Mouse (Mus musculus) B cell, adult 67 days (primary cell): ENCODE results near the gene Coil. TPM values are rescaled to one million over a fixed set of nuclear protein-coding genes. Genes with fewer than 3 reads are reported as not detected.

ENCODE experiments used
- total RNA-seq, 2 experiments: library from RNA; stranded (reverse); gene quantifications; 4 replicates each; pipeline ENCODE4 v1.2.4; 2023

Gene Coil
- total RNA-seq, result 10 to 100 TPM; 13.4 to 15.0 TPM

GRCm38 (mm10) chr11:88970202-88970732 lies at the start of gene Coil:
Gene Coil, plus strand, starts transcription at chr11:88970252.

GRCm38 (mm10) chr11:88955217-88955969 lies 14.7 kb upstream of the Coil start, which contains the start of gene Scpep1:
Gene Scpep1, minus strand, starts transcription at chr11:88955465.

DNA sequence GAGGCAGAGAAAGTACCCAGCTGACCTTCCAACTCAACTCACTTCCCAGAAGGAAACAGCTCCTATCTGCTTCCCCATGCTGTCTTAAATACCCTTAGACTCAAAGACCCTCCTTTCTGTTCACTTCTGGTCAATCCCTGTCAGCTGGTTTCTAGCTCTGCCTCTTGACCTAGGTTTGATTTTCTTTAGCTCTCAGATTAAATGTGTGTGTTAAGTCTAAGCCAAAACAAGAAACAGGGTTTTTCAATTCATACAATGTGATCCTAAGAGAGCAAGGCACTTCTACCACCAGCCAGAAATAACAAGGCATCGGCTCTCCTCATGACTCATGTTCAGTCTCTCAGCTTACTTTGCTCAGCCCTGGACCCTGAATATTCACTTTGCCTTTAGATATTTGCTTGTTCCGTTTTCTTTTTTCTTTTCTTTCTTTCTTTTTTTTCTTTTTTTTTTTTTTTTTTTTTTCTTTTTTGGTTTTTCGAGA lies 3.1 kb upstream of the Coil start, which contains the start of gene Elobl:
Gene Elobl (minus strand): TSS at position 51 of the 481 bp plus-strand sequence.

DNA sequence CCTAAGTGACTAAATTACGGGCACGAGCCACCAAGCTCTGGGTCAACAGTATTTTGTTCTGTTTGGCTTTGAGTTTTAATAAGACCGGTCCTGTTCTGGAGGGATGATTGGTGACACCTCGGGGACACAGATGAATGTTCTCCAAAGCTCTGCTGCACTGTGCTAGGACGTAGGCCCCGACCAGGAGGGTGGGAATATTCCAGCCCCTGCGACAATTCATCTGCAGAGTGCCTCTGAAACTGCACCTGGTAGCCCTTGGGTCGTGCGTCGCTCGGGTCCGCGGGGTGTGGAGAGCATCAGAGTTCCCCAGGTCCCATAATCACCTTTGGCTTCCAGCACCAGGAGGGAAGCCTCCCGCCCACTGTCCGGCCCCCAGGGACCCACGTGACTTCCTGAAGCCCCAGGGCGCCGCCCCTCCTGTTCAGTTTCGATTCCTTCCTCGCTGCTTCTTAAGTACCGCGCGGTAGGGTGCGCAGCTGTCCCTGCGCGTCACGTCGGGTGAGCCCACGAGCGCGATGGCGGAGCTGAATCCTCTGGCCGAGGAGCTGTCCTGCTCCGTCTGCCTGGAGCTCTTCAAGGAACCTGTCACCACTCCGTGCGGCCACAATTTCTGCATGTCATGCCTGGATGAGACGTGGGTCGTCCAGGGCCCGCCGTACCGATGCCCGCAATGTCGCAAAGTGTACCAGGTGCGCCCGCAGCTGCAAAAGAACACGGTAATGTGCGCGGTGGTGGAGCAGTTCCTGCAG lies 29.1 kb downstream of the Coil start, which contains the start of gene Trim25:
Gene Trim25 (plus strand): TSS at position 403 of the 749 bp plus-strand sequence.

Other genes starting within 250 kb of the Coil start
- gene Akap1, start 105.7 kb upstream of the Coil start, total RNA-seq, result 1 to 10 TPM in 1 of 2 experiments, under 1 TPM in 1; 0.81 to 1.2 TPM
- gene Scpep1, start 14.8 kb upstream of the Coil start, total RNA-seq, result 10 to 100 TPM; 67.2 to 78.9 TPM
- gene Elobl, start 3.3 kb upstream of the Coil start, total RNA-seq, result not detected
- 100 to 1,000 TPM; 131 to 161 TPM for gene Trim25, start 29.1 kb downstream of the Coil start, total RNA-seq
- gene Dgke, start 96.6 kb downstream of the Coil start, total RNA-seq, result 10 to 100 TPM; 12.7 to 16.4 TPM
- not detected for gene Gm525, start 103.6 kb downstream of the Coil start, total RNA-seq